In the genomic region with DNA sequence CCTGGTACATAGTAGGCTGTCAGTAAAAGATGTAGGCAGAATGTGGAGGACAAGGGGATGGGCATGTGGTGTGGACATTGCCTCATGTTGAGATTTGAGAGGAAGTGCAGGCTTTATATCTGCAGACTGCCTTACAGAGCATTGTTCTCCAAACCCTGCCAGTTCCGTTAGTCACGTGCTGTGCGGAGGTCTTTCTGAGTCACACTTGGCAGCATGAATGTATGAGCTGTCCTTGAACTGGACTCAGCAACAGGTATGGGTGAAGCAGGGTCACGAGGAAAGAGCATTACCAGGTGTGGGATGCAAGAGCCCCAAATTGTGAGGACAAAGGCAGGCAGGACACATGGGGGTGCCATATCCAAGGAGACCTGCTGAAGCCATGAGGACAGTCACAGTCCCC, we compare ENCODE assay signal across 13 mouse cellular contexts.
"Had no signal": no experiment of that assay in that cellular context is flagged by ENCODE, and none has a peak within 500 bp of the region (broad histone marks: within the 10 kb centered on the region; RNA-seq: fewer than 3 reads in every experiment).

No protein-coding gene starts in this region.

- DNase-seq: kidney, postnatal 10 days; kidney, postnatal 4 days; lung, embryonic 14.5 days; lung, postnatal 10 days; lung, postnatal 4 days; right cerebral cortex, adult 18-20 months; right cerebral cortex, postnatal 25 days; thymus, postnatal 36 days had no signal

- H3K27me3 ChIP-seq: limb, embryonic 12.5 days; liver, embryonic 15.5 days; midbrain, embryonic 12.5 days had no signal

- H3K4me2 ChIP-seq: limb, embryonic 12.5 days; liver, embryonic 11.5 days; liver, embryonic 15.5 days; lung, embryonic 14.5 days; midbrain, embryonic 12.5 days had no signal

- H3K36me3 ChIP-seq: limb, embryonic 12.5 days; liver, embryonic 15.5 days; midbrain, embryonic 12.5 days had no signal

- H3K4me3 ChIP-seq: layer of hippocampus, adult 2 months; limb, embryonic 12.5 days; liver, embryonic 15.5 days; midbrain, embryonic 12.5 days had no signal
